Mouse (Mus musculus) testis, adult 2 months (tissue): ENCODE measurements at regions not wholly inside any gene's neighbourhood (a gene's known extent, or its start where the extent isn't known, plus 50 kb on each side); places are given as distances from the start of the nearest gene placed in this dataset.

Source experiments
- CTCF ChIP-seq: fragments of 200-500 bp; IDR thresholded peaks from 2 replicates; pipeline ENCODE4 v1.5.1; 2012; ENCODE audit warnings: low read depth, mild to moderate bottlenecking, inconsistent platforms, low read length, moderate library complexity; ENCODE audit not compliant: control insufficient read depth, insufficient read depth, insufficient replicate concordance
- POLR2A ChIP-seq: fragments of 200-500 bp; IDR thresholded peaks from 2 replicates; pipeline ENCODE4 v1.6.1; 2012; ENCODE audit warnings: low read depth, mild to moderate bottlenecking, inconsistent platforms, low read length, moderate library complexity; ENCODE audit not compliant: control insufficient read depth

DNA sequence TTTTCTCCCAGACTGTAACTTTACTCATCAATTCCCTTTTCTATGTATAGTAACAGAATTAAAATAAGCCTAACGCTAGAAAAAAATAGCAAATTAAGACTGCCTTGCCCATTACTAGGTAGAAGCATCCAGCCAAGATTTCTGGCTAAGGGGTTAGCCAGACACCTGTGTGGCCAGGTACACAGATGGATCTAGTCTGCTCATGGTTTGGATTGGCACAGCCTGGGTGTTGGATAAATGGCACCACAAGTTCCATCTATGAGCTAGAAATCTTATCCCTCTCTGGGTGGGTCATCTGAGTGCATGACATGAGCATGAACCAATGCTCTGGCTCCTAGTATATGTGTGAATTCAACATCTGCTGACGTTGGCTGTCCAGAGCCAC lies 383.7 kb downstream of the Zfp536 start:
- no peak for TF ChIP-seq POLR2A
- no peak for TF ChIP-seq CTCF
